Mouse (Mus musculus) macrophage (primary cell): ENCODE results near the gene Sdccag8. TPM values are rescaled to one million over a fixed set of nuclear protein-coding genes. Genes with fewer than 3 reads are reported as not detected.

Experiments used
- H3K27ac ChIP-seq: fragments of 350-480 bp; formaldehyde crosslinking; 2 replicates; pipeline ENCODE4 v1.9.0; 2021
- H3K36me3 ChIP-seq: fragments of 350-480 bp; formaldehyde crosslinking; 2 replicates; pipeline ENCODE4 v1.9.0; 2021; ENCODE audit errors: inconsistent target
- H3K4me3 ChIP-seq: fragments of 350-480 bp; formaldehyde crosslinking; 2 replicates; pipeline ENCODE4 v1.9.0; 2021; ENCODE audit errors: inconsistent target
- H3K79me2 ChIP-seq: fragments of 350-480 bp; formaldehyde crosslinking; 2 replicates; pipeline ENCODE4 v1.9.0; 2021; ENCODE audit errors: inconsistent target
- WGBS: methylation state at CpG from one replicate; pipeline ENCODE4 v1.1.7; 2026; ENCODE audit warnings: inconsistent platforms; ENCODE audit not compliant: missing documents; 5-methylcytosine and 5-hydroxymethylcytosine counted together
- polyA plus RNA-seq: library from polyadenylated mRNA; stranded (reverse); fragments of 250-400 nt; gene quantifications from 3 replicates; pipeline ENCODE4 v1.2.4, GENCODE M21; 2018; ENCODE audit warnings: inconsistent platforms

Gene Sdccag8
- polyA plus RNA-seq, 1 experiment from 2014 or later: 28.0 TPM

DNA sequence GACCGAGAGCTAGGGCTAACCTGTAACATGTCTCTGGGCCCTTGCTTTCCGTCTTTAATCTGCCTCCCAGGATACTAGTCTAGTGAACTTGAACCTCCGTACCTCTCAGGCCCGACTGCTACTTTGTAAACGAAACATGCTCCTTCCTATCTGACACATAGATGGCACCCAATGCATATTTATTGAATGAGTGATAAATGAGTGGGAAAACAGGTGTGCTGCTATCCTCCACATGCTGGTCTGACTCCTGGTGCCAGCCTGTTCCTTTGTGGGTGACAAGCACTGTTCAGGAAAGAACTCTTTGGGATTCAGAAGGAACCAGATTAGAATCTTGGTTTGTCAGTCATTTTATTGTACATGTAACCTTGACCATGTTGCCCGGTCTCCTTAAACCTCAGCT is 134.9 kb downstream of the Sdccag8 start:
- Histone ChIP-seq H3K36me3 (peaks cover 22% of the 10 kb centered on the region; the same call in 1 of the 2 replicates), H3K27ac (no peak overlapping the region), H3K79me2 (no peaks in the 10 kb centered on the region), H3K4me3 (no peak overlapping the region)
- WGBS: 88% methylated on average over 6 of the region's 6 CpGs

DNA sequence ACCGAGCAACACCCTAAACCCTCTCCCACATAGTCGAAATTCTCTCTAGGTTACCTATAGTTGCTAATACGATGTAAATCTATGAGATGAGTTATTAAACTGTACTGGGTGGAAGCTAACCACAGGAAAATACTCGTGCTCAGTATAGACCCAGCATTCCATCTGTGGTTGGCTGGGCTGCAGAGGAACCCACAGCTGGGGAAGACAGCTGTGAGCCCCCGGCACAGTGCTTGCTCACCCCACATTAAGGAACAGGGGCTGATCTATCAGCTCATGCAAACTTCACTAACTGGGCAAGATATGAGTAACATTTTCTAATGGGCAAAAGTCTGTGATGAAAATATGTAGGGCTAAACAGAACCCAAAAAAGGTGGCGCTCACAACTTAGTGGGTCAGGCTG is 135.6 kb downstream of the Sdccag8 start:
- no peak overlapping the region for H3K4me3 ChIP-seq
- peaks cover 22% of the 10 kb centered on the region; the same call in 1 of the 2 replicates for H3K36me3 ChIP-seq
- no peaks in the 10 kb centered on the region for H3K79me2 ChIP-seq
- WGBS: 81% methylated on average over 5 of the region's 6 CpGs
- no peak overlapping the region for H3K27ac ChIP-seq

DNA sequence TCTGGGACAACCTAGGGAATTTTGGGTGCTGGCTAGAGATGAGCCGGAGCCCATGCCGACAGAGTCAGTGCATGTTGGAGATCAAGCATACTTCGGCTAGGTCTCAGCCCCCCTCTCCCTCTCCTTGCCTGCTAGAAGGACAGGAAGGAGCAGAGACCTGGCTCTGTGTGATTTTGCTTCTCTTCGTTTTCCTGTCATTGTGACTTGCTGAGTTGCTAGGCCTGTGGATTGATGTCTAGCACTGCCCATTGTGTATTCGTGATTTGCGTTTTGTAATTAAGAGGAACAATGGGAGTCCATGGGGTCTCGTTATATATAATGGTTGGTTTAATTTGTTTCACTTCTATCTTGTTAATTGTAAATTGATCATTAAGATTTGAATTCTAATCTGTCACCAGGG is 137.4 kb downstream of the Sdccag8 start:
- H3K79me2 ChIP-seq: no peaks in the 10 kb centered on the region
- peaks cover 24% of the 10 kb centered on the region; the same call in 1 of the 2 replicates for H3K36me3 ChIP-seq
- 85% methylated on average over 7 of the region's 7 CpGs for WGBS
- H3K4me3 ChIP-seq: no peak overlapping the region
- no peak overlapping the region for H3K27ac ChIP-seq

DNA sequence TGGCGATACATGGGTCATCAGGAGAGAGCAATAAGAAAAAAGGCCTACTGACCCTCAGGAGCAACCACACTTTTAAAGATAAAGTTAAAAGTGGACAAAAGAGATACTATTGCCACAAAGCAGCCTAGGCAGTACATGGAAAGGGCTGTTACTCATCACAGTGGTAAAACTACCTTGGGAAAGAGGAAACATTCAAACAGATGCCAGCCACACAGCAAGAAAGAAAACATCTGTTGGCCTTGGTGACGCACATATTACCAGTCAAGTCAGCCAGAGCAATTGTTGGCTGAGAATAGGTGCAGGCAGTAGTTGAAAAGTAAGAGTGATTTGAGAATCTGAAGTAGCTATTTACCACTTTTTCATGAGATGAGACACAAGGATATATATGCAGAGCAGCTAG is 143.9 kb downstream of the Sdccag8 start:
- H3K4me3 ChIP-seq: no peak overlapping the region
- WGBS: 69% methylated on average over 2 of the region's 2 CpGs
- H3K79me2 ChIP-seq: no peaks in the 10 kb centered on the region
- H3K27ac ChIP-seq: no peak overlapping the region
- peaks cover 14% of the 10 kb centered on the region; the same call in 1 of the 2 replicates for H3K36me3 ChIP-seq

DNA sequence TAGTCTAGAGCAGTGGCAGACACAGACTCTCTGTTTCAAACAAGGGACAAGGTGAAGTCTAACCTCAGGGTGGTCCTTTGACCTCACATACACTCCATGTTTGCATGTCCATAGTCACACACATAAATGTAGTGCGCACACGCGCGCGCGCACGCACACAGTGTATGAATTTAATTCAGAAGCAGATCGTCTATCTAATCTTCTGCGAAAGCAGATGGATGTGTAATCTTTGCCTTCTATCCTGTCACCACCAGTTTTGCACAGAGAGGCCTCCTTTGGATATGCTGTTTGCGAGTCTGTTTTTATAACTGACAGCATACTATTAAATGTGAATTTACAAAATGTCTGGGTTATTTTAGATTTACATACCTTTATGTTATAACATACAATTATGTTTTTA is 147.3 kb downstream of the Sdccag8 start:
- Histone ChIP-seq H3K79me2 (no peaks in the 10 kb centered on the region), H3K36me3 (peaks cover 2% of the 10 kb centered on the region; the same call in 1 of the 2 replicates), H3K27ac (no peak overlapping the region), H3K4me3 (no peak overlapping the region)
- 98% methylated on average over 10 of the region's 10 CpGs for WGBS

DNA sequence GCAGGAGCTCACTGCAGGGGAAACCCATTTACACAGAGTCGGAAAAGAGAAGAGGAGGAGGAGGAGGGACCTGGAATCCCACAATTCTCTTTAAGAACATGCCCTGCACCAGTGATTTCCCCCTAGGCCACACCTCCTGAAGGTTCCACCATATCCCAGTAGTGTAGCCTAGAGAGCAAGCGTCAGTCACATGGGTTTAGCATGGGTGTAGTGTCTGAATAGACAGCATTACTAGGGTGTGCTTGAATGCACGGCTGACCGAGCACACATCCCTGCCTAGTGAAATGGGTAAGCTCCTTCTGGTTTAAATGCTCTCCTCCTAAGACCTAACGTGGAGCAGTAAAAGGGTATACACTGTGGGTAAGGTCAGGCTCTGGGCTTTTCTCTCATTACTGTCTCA is 148.4 kb downstream of the Sdccag8 start:
- 85% methylated on average over 5 of the region's 5 CpGs for WGBS
- no peak overlapping the region for H3K27ac ChIP-seq

DNA sequence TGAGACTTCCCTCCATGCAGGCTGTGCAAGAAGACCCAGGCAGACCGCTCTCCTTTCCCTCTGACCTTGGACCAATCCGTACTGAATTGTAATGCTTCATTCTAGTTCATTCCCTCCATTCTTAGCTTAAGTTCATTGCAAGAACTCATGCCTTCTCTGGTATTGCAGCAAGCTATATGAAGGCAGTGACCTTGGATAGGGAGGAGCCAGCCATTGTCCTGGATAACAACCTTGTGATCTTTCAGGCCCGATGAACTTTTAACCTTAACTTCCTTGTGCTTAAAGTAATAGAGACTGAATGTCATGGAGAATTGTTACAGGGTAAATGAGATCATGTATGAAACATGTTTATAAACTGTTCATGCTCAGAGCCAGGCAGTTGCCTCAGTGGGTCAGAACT is 152.8 kb downstream of the Sdccag8 start:
- H3K4me3 ChIP-seq: no peak overlapping the region
- 89% methylated on average over 3 of the region's 3 CpGs for WGBS

More for the DNA sequence above, 148.4 kb downstream of the Sdccag8 start:
- no peak overlapping the region for H3K4me3 ChIP-seq
- H3K79me2 ChIP-seq: no peaks in the 10 kb centered on the region
- no peaks in the 10 kb centered on the region for H3K36me3 ChIP-seq

DNA sequence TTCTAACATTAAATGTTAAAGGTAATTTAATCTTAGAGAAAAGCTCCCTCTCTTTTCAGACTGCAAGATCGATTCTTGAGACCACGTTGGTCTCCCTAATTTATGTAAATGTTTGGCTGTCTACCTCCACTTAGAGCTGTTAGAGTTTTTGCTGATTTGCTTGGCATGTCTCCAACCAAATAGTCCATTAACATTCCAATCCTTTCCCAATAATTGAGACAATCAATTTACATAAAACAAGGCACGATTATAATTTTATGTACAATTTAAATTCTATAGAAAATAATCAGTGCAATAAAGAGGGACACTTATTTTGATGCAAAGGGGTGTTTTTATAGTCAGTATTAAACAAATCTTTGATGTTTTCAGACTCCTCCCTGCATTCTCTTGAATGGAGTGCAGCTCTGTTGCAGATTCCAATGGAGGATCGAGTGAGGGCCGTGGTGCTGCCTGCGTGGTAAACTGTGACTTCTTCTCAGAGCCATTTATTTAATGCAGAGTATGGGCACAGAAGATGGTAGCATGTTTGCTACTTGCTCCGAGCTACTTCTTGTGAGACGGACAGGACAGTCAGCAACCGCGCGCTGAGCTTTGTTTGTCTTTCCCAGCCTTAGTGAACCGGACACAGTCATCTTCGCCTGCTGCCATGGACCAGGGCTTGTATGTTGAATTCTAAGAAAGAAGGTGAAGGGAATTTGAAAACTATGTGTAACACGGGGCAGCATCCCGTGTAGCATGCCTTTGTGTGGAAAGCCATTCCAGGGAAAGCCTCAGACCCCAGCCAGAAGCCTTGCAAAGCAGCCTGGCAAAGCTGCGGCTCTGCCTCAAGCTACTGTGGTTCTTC is 156.4 kb downstream of the Sdccag8 start:
- Histone ChIP-seq H3K27ac (no peak overlapping the region), H3K36me3 (no peaks in the 10 kb centered on the region), H3K79me2 (no peaks in the 10 kb centered on the region), H3K4me3 (no peak overlapping the region)
- 96% methylated on average over 16 of the region's 16 CpGs for WGBS

More for the DNA sequence above, 152.8 kb downstream of the Sdccag8 start:
- Histone ChIP-seq H3K27ac (no peak overlapping the region), H3K36me3 (no peaks in the 10 kb centered on the region), H3K79me2 (no peaks in the 10 kb centered on the region)

DNA sequence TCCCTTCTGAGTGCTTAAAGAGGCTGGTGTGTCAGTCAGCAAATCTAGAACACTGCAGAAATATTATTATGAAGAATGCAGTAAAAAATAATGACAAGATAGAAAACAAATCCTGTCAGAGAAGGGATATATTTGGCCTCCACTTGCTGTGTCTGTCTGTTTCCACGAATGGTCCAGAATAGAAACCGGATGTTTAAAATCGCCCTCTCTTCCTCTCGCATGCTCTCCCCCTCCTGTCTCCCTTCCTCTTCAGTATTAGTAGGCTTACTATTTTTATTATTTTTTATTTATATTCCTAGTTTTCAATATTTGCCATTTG is 157.0 kb downstream of the Sdccag8 start:
- Histone ChIP-seq H3K36me3 (no peaks in the 10 kb centered on the region), H3K4me3 (no peak overlapping the region)
- WGBS: 74% methylated on average over 4 of the region's 4 CpGs

DNA sequence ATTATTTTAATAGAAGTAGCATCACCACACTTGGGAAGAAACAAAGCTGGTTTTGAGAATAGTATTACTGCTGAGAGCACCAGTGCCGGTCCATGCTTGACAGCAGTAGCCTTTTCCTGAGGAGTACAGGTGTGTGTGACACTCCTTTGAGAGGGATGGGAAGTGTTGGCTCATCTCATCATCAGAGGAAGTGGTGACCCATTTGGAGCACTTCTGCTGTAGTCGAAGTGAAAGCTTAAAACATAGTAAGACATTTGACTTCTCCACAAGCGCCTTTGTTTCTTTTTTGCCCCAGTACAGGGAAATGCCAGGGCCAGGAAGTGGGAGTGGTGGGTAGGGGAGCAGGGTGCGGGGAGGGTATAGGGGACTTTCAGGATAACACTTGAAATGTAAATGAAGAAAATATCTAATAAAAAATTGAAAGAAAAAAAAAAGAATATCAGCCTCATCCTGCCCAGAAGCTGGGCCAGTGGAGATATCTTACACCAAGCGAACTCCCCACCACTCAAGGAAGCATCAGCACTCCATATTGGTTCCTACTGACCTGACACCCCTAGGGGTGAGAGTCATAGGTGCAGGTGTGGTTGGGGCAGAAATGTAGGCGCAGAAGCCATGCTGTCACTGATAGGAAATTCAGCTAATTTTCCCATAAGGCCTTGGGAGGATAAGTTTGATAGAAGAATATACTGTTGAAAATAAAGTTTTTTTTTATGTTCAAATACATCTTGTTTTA is 159.1 kb downstream of the Sdccag8 start:
- no peak overlapping the region for H3K27ac ChIP-seq
- 57% methylated on average over 6 of the region's 6 CpGs for WGBS
- H3K36me3 ChIP-seq: no peaks in the 10 kb centered on the region
- H3K4me3 ChIP-seq: no peak overlapping the region
- no peaks in the 10 kb centered on the region for H3K79me2 ChIP-seq

More for the DNA sequence above, 157.0 kb downstream of the Sdccag8 start:
- Histone ChIP-seq H3K27ac (no peak overlapping the region), H3K79me2 (no peaks in the 10 kb centered on the region)

DNA sequence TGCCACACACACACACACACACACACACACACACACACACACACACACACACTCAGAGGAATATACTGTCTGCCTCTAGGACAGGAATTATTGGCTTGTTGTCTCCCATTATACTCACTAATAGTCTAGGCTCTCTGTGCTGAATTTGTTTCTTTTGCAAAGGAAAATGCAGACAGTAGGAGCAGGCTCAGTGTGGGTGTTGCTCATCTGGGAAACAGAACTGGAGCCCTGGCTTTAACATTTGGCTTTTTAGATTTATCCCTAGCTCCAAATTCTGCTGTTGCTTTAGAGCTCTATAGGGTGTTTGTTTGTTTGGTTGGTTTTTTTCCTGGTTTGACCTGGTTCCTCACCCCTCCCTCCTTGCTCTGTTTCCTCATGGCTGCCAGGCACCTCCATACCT is 164.8 kb downstream of the Sdccag8 start:
- Histone ChIP-seq H3K27ac (no peak overlapping the region), H3K36me3 (no peaks in the 10 kb centered on the region), H3K79me2 (no peaks in the 10 kb centered on the region), H3K4me3 (no peak overlapping the region)

DNA sequence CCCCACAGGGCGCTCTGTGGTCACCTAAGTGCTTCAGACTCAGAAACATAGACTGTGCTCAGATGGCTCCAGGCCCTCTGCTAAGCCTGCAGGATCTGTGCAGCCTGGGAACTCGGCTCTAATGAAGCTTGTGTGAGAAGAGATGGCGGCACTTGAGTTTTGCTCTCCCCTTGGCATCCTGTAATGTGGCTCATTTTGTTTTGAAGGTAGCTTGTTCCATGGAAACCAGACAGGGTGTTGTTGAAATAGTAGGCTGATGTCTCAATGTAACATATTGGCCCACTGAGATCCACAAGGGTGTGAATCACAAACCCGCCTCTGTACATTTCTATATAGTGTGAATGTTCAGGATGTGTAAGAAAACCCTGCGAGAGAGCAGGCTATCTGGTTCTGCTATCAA is 165.7 kb downstream of the Sdccag8 start:
- H3K27ac ChIP-seq: no peak overlapping the region
- no peaks in the 10 kb centered on the region for H3K79me2 ChIP-seq
- 97% methylated on average over 5 of the region's 5 CpGs for WGBS
- H3K4me3 ChIP-seq: no peak overlapping the region
- H3K36me3 ChIP-seq: no peaks in the 10 kb centered on the region

DNA sequence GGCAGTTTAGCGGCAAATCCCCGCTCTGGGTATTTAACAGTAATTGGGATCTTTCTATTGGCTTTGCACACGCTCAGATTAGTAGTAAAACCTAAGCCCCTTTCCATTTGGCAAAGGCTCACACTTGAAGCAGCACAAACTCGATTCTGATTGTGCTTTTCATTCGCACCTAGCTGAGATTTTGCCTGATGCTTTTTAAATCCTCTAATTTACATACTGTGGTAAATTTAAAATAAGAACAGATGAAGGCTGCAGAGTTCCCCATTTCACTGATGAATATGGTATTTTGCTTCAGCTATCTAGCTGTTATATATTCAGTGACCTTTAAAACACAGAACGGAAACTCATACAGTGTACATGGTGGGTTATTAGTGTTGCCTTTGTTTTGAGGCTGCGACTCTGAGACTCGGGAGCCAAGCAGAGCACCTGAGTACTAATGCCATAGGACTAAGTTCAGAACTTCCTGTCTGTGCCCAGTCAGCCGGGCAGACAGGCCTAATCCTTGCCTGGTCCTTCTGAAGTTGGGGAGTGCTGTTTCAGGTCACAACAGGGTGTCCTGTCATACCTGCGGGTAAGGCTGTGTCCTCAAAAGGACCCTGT is 166.4 kb downstream of the Sdccag8 start:
- 84% methylated on average over 10 of the region's 10 CpGs for WGBS
- no peaks in the 10 kb centered on the region for H3K36me3 ChIP-seq

DNA sequence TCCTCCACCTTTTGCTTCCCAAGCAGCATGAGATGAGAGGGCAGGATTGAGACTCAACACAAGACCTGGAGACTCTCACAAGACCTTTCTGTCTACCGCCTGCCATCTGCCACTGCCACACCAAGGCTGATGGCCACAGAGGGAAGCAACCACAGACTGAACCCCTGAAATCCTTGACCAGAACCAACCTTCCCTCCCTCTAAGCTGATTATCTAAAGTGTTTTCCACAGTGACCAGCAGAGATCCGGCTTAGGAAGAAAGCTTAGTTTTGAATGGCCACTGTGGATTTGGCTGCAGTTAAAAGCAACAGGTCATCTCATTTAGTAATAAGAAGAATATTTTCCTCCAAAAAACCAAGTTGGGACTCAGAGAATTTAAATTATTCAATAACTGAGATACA is 167.1 kb downstream of the Sdccag8 start:
- no peaks in the 10 kb centered on the region for H3K79me2 ChIP-seq
- H3K4me3 ChIP-seq: no peak overlapping the region
- H3K36me3 ChIP-seq: no peaks in the 10 kb centered on the region
- WGBS: 100% methylated on average over 2 of the region's 2 CpGs
- H3K27ac ChIP-seq: no peak overlapping the region

More for the DNA sequence above, 166.4 kb downstream of the Sdccag8 start:
- no peak overlapping the region for H3K27ac ChIP-seq
- no peaks in the 10 kb centered on the region for H3K79me2 ChIP-seq
- no peak overlapping the region for H3K4me3 ChIP-seq

DNA sequence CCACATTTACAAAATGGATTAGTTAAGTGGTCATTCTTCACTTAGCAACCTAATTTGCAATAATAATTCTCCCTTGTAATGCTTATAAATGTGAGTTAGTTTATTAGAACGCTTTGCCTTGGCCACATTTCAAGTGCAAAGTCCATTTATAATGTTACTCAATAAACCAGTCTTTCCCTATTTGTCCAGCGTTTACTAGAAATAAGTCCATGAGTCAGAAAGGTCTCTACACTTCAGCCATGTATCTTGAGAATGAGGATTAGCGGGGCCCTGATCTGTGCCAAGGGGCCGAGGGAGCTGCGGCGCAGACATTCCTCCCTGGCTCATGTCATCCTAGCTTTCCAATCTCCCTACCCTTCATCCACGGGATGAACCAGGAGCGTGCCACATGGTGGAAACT is 168.2 kb downstream of the Sdccag8 start:
- Histone ChIP-seq H3K36me3 (no peaks in the 10 kb centered on the region), H3K79me2 (no peaks in the 10 kb centered on the region), H3K27ac (no peak overlapping the region), H3K4me3 (no peak overlapping the region)
- WGBS: over 99% methylated on average over 6 of the region's 8 CpGs
